Mouse (Mus musculus): Measurements from ENCODE around the gene Tspan18. TPM values are rescaled to one million over a fixed set of nuclear protein-coding genes. Genes with fewer than 3 reads are reported as not detected.

Gene Tspan18
- polyA plus RNA-seq, 1 experiment from 2014 or later = 3.7 TPM

DNA sequence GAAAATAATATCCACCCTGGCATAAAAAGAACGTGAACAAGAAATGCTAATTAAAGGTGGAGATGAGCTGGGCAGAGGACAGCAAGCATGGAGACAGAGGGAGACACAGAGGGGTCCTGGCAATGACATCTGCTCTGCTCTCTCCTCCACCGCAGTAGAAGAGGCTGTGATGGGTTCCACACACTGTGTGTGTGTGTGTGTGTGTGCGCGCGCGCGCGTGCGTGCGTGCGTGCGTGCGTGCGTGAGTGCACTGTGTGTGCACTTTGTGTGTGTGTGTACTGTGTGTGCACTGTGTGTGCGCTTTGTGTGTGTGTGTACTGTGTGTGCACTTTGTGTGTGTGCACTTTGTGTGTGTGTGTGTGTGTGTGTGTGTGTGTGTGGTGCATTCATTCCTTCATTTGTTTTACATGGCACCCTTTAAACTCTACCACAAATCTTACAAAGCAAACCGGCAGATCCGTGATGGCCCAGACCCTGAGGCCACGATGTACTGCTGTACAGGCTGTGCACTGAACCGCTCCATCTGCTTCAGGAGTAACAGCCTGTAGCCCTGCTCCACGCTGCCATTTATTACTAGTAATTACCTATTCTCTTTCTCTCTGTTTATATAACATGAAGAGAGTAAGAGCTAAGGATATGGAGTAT, 156.5 kb downstream of the Tspan18 start:
- Histone ChIP-seq H3K4me1 (replicated peaks) (peaks cover 6% of the 10 kb centered on the region), H3K36me3 (no peaks in the 10 kb centered on the region), H3K4me2 (no peak overlapping the region), H3K9me3 (replicated peaks) (no peaks in the 10 kb centered on the region), H3K4me3 (replicated peaks) (no peak overlapping the region), H3K27me3 (peaks cover 76% of the 10 kb centered on the region), H3K27ac (no peak overlapping the region), H3K9ac (no peak overlapping the region)
- DNase-seq (no peak), ATAC-seq (ENCODE audit: low read depth) (no peak)
- 76% methylated on average over 20 of the region's 20 CpGs for WGBS (ENCODE audit: insufficient replicate concordance)

- peaks cover 9% of the 10 kb centered on the region for H3K4me1 ChIP-seq (replicated peaks)
- H3K4me3 ChIP-seq (replicated peaks) = no peak overlapping the region
- H3K9ac ChIP-seq = no peak overlapping the region
- ATAC-seq (ENCODE audit: low read depth) = no peak
- DNase-seq = no peak
- H3K36me3 ChIP-seq = no peaks in the 10 kb centered on the region
- peaks cover 69% of the 10 kb centered on the region for H3K27me3 ChIP-seq
- H3K9me3 ChIP-seq (replicated peaks) = no peaks in the 10 kb centered on the region
- H3K4me2 ChIP-seq = no peak overlapping the region
- WGBS (ENCODE audit: insufficient replicate concordance) = 6% methylated on average over 17 of the region's 17 CpGs
- H3K27ac ChIP-seq = no peak overlapping the region
These were observed 157.2 kb downstream of the Tspan18 start for GRCm38 (mm10) chr2:93176871-93177667.

DNA sequence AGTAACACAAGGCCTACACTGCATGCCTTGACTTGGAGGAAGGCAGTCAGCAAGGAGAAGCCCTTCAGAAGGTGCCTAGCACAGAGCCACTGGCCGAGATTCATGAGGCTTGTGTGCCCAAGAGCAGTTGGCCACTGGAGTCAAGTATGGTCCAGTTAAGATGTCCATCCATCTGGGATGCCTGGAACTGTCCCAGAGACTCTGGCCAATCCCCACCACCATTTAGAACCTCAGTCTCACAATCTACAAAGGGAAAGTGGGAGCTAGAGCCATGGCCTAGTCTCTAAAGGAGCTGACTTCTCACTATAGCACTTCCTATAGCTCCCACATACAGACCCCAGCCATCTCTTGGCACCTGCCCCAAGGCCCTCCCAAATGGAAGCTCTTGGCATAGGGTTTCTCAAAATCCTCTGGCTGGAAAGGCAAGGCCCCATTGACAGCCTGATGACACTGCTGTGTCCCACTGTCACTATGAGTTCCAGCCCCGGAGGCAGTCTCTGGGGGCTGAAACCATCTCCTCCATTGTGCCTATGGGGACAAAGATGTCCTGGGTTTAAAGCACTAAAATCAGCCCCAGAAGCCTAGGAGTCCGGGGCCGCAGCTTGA, 158.0 kb downstream of the Tspan18 start:
- Histone ChIP-seq H3K9ac (no peak overlapping the region), H3K9me3 (replicated peaks) (no peaks in the 10 kb centered on the region), H3K36me3 (no peaks in the 10 kb centered on the region), H3K4me3 (replicated peaks) (no peak overlapping the region), H3K27ac (no peak overlapping the region), H3K4me2 (no peak overlapping the region), H3K27me3 (peaks cover 68% of the 10 kb centered on the region), H3K4me1 (replicated peaks) (peaks cover 9% of the 10 kb centered on the region)
- 22% methylated on average over 4 of the region's 4 CpGs for WGBS (ENCODE audit: insufficient replicate concordance)
- DNase-seq (no peak), ATAC-seq (ENCODE audit: low read depth) (no peak)

- Histone ChIP-seq H3K4me3 (replicated peaks) (no peak overlapping the region), H3K36me3 (no peaks in the 10 kb centered on the region), H3K27ac (no peak overlapping the region), H3K4me1 (replicated peaks) (peaks cover 9% of the 10 kb centered on the region), H3K27me3 (peaks cover 68% of the 10 kb centered on the region), H3K9ac (no peak overlapping the region), H3K9me3 (replicated peaks) (no peaks in the 10 kb centered on the region), H3K4me2 (no peak overlapping the region)
- DNase-seq = no peak
- no peak for ATAC-seq (ENCODE audit: low read depth)
- 61% methylated on average over 2 of the region's 2 CpGs for WGBS (ENCODE audit: insufficient replicate concordance)
These were observed 158.6 kb downstream of the Tspan18 start for GRCm38 (mm10) chr2:93175721-93176120.

DNA sequence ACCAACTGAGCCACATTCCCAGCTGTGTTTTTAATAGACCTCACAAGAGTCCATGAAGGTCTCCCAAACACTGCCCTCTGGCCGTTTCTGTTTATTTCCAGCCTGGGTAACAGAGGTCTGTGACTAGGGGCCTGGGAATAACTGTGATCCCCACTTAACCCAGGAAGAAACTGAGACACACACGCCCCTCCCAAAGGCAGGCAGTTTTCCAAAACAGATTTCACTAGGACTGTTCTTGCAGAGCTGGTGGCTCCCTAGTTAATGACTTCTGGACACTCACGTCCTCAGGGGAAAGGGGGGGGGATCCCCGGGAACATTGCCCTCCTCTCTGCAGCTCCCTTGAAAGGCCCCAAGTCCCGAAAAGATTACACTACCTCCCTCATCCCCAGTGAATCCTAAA, 159.0 kb downstream of the Tspan18 start:
- H3K36me3 ChIP-seq = no peaks in the 10 kb centered on the region
- no peak overlapping the region for H3K9ac ChIP-seq
- no peak for DNase-seq
- no peaks in the 10 kb centered on the region for H3K9me3 ChIP-seq (replicated peaks)
- no peak overlapping the region for H3K27ac ChIP-seq
- no peak overlapping the region for H3K4me2 ChIP-seq
- peaks cover 65% of the 10 kb centered on the region for H3K27me3 ChIP-seq
- peaks cover 7% of the 10 kb centered on the region for H3K4me1 ChIP-seq (replicated peaks)
- no peak overlapping the region for H3K4me3 ChIP-seq (replicated peaks)
- 35% methylated on average over 5 of the region's 5 CpGs for WGBS (ENCODE audit: insufficient replicate concordance)
- no peak for ATAC-seq (ENCODE audit: low read depth)

DNA sequence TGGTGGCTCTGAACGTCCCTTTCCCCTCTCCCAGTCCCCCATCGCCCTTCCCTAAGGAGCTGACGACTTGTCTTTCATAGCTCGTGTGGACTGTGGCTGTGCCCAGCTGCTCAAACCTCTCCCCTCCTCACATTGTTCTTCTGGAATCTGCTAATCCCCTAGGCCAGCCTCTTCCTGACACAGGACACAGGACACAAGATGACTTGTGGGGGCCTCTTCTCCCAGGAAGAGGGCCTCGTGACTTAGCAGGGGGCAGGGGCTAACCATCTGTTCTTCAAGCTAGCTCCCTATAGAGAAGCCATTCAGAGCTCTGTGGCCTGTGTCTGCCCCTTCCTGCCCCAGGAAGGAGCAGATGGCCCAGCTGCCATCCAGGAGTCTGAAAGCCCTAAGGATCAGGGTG, 160.1 kb downstream of the Tspan18 start:
- no peak for DNase-seq
- Histone ChIP-seq H3K9me3 (replicated peaks) (no peaks in the 10 kb centered on the region), H3K36me3 (no peaks in the 10 kb centered on the region), H3K27ac (no peak overlapping the region), H3K4me3 (replicated peaks) (no peak overlapping the region), H3K27me3 (peaks cover 62% of the 10 kb centered on the region), H3K9ac (no peak overlapping the region), H3K4me2 (no peak overlapping the region), H3K4me1 (replicated peaks) (peaks cover 7% of the 10 kb centered on the region)
- WGBS (ENCODE audit: insufficient replicate concordance) = 13% methylated on average over 5 of the region's 5 CpGs
- no peak for ATAC-seq (ENCODE audit: low read depth)

GRCm38 (mm10) chr2:93172460-93172859, 161.8 kb downstream of the Tspan18 start:
- Histone ChIP-seq H3K4me1 (replicated peaks) (peaks cover 7% of the 10 kb centered on the region), H3K9me3 (replicated peaks) (no peaks in the 10 kb centered on the region), H3K27me3 (peaks cover 45% of the 10 kb centered on the region), H3K4me3 (replicated peaks) (no peak overlapping the region), H3K4me2 (no peak overlapping the region), H3K9ac (no peak overlapping the region), H3K36me3 (no peaks in the 10 kb centered on the region), H3K27ac (no peak overlapping the region)
- ATAC-seq (ENCODE audit: low read depth) (no peak), DNase-seq (no peak)
- WGBS (ENCODE audit: insufficient replicate concordance) = 34% methylated on average over 5 of the region's 5 CpGs

DNA sequence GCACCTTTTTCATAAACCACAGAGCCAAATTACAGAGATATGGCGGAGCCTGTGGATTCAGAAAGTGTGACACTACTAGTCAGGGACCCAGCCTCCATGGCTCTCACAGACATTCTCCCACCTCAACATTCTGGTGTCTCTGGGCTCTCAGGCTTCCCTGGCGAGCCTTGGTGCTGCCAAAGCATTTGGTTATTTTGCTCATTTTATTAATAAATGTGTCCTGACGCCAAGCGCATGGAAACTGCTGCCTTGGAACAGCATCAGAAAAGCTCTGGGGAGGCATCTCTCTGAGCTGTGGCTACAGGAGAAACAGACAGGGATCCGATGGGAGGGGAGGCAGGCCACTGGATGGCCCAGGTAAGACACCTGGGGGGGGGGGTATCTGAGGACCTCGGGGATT, 162.4 kb downstream of the Tspan18 start:
- Histone ChIP-seq H3K4me2 (no peak overlapping the region), H3K36me3 (no peaks in the 10 kb centered on the region), H3K27ac (no peak overlapping the region), H3K4me3 (replicated peaks) (no peak overlapping the region), H3K9me3 (replicated peaks) (no peaks in the 10 kb centered on the region), H3K27me3 (peaks cover 40% of the 10 kb centered on the region), H3K4me1 (replicated peaks) (peaks cover 4% of the 10 kb centered on the region; the same call in 1 of the 2 replicates), H3K9ac (no peak overlapping the region)
- ATAC-seq (ENCODE audit: low read depth) (no peak), DNase-seq (no peak)
- WGBS (ENCODE audit: insufficient replicate concordance) = 62% methylated on average over 6 of the region's 6 CpGs

DNA sequence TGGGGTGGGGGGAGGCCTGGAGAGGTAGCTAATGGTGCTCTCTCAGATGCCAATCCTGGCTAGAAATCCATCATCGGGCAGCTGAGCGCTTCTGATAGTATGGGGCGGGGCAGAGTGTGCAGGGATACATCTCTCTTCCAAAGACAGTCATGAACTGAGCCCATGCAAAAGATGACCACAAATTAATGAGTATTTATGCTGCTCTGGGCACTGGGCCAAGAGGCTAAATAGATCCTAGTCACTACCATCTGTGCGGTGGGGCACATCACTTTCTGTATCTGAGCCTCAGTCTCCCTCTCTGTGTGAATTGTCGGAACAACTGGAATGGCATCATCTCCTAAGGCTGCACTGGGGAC, 163.5 kb downstream of the Tspan18 start:
- Histone ChIP-seq H3K4me1 (replicated peaks) (0 out of 2 replicates have a peak, but pooled peaks cover 3% of the 10 kb centered on the region), H3K9me3 (replicated peaks) (no peaks in the 10 kb centered on the region), H3K36me3 (no peaks in the 10 kb centered on the region), H3K4me3 (replicated peaks) (no peak overlapping the region), H3K27me3 (peaks cover 29% of the 10 kb centered on the region), H3K27ac (no peak overlapping the region), H3K9ac (no peak overlapping the region), H3K4me2 (no peak overlapping the region)
- DNase-seq = no peak
- no peak for ATAC-seq (ENCODE audit: low read depth)
- WGBS (ENCODE audit: insufficient replicate concordance) = 63% methylated on average over 5 of the region's 5 CpGs

GRCm38 (mm10) chr2:93170156-93170844, 164.0 kb downstream of the Tspan18 start:
- H3K4me2 ChIP-seq = no peak overlapping the region
- DNase-seq = no peak
- no peak overlapping the region for H3K4me3 ChIP-seq (replicated peaks)
- 53% methylated on average over 19 of the region's 19 CpGs for WGBS (ENCODE audit: insufficient replicate concordance)
- H3K36me3 ChIP-seq = no peaks in the 10 kb centered on the region
- H3K4me1 ChIP-seq (replicated peaks) = 0 out of 2 replicates have a peak, but pooled peaks cover 3% of the 10 kb centered on the region
- no peak overlapping the region for H3K27ac ChIP-seq
- no peak overlapping the region for H3K9ac ChIP-seq
- H3K27me3 ChIP-seq = peaks cover 28% of the 10 kb centered on the region
- no peak for ATAC-seq (ENCODE audit: low read depth)
- no peaks in the 10 kb centered on the region for H3K9me3 ChIP-seq (replicated peaks)

DNA sequence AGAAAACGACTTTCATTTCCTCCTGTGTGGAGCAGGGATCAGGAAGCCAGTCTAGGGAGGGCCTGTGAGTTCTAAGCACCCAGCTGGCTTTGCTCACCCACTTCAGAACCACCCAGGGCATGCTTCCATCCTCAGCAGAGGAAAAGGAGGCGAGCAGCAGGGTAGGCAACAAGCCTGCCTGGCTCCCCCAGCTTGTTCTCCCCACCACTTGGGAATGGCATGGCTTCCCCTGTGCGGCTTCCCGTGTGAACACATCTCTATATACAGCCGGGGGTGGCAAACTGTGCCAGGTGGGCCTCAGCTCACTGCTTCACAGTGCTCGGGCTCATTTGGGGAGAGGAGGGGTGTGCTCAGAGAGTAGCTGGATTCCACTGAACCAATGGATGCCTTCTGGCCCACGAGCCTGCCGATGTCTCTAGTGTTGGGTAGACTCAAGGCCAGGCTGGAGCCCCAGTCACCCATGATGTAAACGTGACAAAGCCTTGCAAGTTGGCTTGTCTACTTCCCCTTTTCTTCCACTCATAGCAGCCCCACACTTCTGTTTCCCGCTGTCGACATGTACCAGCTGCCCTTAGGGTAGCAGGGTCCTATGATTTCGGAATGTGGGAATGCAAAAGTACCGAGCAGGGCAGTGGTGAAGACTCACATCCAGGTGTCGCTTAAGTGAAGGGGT, 167.4 kb downstream of the Tspan18 start:
- H3K27ac ChIP-seq = no peak overlapping the region
- no peak for ATAC-seq (ENCODE audit: low read depth)
- no peak overlapping the region for H3K9ac ChIP-seq
- WGBS (ENCODE audit: insufficient replicate concordance) = 49% methylated on average over 14 of the region's 14 CpGs
- no peak for DNase-seq
- H3K4me1 ChIP-seq (replicated peaks) = peaks cover 4% of the 10 kb centered on the region; the same call in 1 of the 2 replicates
- H3K4me2 ChIP-seq = no peak overlapping the region
- H3K4me3 ChIP-seq (replicated peaks) = no peak overlapping the region
- no peaks in the 10 kb centered on the region for H3K9me3 ChIP-seq (replicated peaks)
- H3K36me3 ChIP-seq = no peaks in the 10 kb centered on the region
- H3K27me3 ChIP-seq = peaks cover 22% of the 10 kb centered on the region; the same call in 1 of the 2 replicates
